Mouse (Mus musculus): ENCODE results near the gene Anxa1. TPM values are rescaled to one million over a fixed set of nuclear protein-coding genes. Genes with fewer than 3 reads are reported as not detected.

Anxa1 gene
- total and polyA plus RNA-seq, 3 experiments, result not detected

DNA sequence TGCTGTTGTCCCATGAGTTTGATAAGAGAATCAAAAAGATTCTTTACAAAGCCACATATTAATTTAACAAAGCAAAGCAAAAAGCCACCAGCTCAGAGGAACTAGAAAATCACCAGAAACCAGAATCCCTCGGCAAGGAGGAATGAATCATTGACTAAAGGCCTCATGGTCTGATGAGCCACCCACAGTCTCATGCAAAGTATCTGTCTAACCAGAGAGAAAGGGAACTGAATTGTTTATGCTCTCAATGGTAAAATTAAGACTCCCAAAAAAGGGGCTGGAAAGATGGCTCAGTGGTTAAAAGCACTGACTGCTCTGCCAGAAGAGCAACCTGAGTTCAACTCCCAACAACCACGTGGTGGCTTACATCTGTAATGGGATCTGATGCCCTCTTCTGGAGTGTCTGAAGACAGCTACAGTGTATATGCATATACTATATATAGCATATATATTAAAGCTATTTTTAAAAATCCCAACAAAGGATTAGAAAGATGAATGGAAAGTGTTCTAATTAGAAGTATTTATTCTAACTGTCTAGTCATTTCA, 9.5 kb downstream of the Anxa1 start:
- DNase-seq (ENCODE audit: low read depth, low spot score), result no peak
- Histone ChIP-seq H3K9ac (ENCODE audit: control insufficient read depth, low read depth, low read length, poor library complexity, severe bottlenecking) (no peak overlapping the region), H3K9me3 (replicated peaks; ENCODE audit: insufficient read depth, low read length) (no peaks in the 10 kb centered on the region), H3K36me3 (ENCODE audit: control insufficient read depth in 1 of 2, insufficient read depth in 2 of 2, low read length in 2 of 2) (no peaks in the 10 kb centered on the region), H3K4me3 (ENCODE audit: control insufficient read depth in 1 of 2, insufficient read depth in 1 of 2, low read depth in 2 of 2, low read length in 2 of 2) (no peak overlapping the region), H3K27me3 (ENCODE audit: control insufficient read depth in 1 of 2, insufficient read depth in 2 of 2, low read length in 2 of 2) (no peaks in the 10 kb centered on the region), H3K27ac (ENCODE audit: control insufficient read depth, low read depth, low read length) (no peak overlapping the region), H3K79me2 (ENCODE audit: control insufficient read depth, insufficient read depth, low read length, poor library complexity) (no peaks in the 10 kb centered on the region), H3K4me1 (ENCODE audit: control insufficient read depth in 1 of 2, insufficient read depth in 2 of 2, low read length in 2 of 2) (no peaks in the 10 kb centered on the region)
- TF ChIP-seq MXI1 (IDR thresholded peaks at IDR 0.05; ENCODE audit: low read depth, low read length), result no peak
- TF ChIP-seq POLR2AphosphoS2 (IDR thresholded peaks at IDR 0.05; ENCODE audit: low read length), result no peak
- no peak for TF ChIP-seq BHLHE40 (IDR thresholded peaks at IDR 0.05; ENCODE audit: borderline replicate concordance, low read depth, low read length)
- no peak for TF ChIP-seq SIN3A (IDR thresholded peaks at IDR 0.05; ENCODE audit: low read length)
- no peak for TF ChIP-seq SMC3 (IDR thresholded peaks at IDR 0.05; ENCODE audit: low read depth, low read length)
- no peak for TF ChIP-seq GATA1 (IDR thresholded peaks at IDR 0.05; ENCODE audit: low read depth, low read length)
- no peak for TF ChIP-seq KAT2A (conservative IDR thresholded peaks at IDR 0.05; ENCODE audit: low read depth, low read length)
- TF ChIP-seq NELFE (IDR thresholded peaks at IDR 0.05; ENCODE audit: low read depth, low read length), result no peak
- TF ChIP-seq CHD2 (IDR thresholded peaks at IDR 0.05; ENCODE audit: low read length), result no peak
- TF ChIP-seq ETS1 (IDR thresholded peaks at IDR 0.05; ENCODE audit: low read depth, low read length), result no peak
- no peak for TF ChIP-seq MYB (IDR thresholded peaks at IDR 0.05; ENCODE audit: low read depth, low read length)
- no peak for TF ChIP-seq HCFC1 (IDR thresholded peaks at IDR 0.05; ENCODE audit: low read depth, low read length)
- no peak for TF ChIP-seq POLR2A (IDR thresholded peaks at IDR 0.05; ENCODE audit: control insufficient read depth in 1 of 2, insufficient read depth in 1 of 2, low read depth in 1 of 2, low read length in 2 of 2, poor library complexity in 1 of 2)
- no peak for TF ChIP-seq ELF1 (IDR thresholded peaks at IDR 0.05; ENCODE audit: low read depth, low read length)

DNA sequence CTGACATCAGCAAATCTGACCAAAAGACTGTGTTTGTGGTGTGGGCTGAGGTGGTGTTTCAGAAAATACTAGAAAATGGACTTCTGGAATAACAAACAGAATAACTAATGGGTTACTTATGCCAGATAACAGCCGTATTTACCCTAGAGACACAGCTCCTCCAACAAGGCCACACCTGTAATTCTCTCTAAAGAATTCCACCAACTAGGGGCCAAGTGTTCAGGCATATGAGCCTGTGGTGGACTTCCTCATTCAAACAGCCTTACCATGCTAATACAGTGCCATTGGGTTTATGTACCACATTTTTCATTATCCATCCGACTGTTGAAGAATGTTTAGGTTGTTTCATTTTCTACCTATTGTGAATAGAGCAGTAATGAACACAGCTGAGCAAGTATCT, 20.6 kb downstream of the Anxa1 start:
- Histone ChIP-seq H3K4me1 (ENCODE audit: control insufficient read depth in 1 of 2, insufficient read depth in 2 of 2, low read length in 2 of 2) (no peaks in the 10 kb centered on the region), H3K9me3 (replicated peaks; ENCODE audit: insufficient read depth, low read length) (no peaks in the 10 kb centered on the region), H3K27me3 (ENCODE audit: control insufficient read depth in 1 of 2, insufficient read depth in 2 of 2, low read length in 2 of 2) (no peaks in the 10 kb centered on the region), H3K9ac (ENCODE audit: control insufficient read depth, low read depth, low read length, poor library complexity, severe bottlenecking) (no peak overlapping the region), H3K27ac (ENCODE audit: control insufficient read depth, low read depth, low read length) (no peak overlapping the region), H3K36me3 (ENCODE audit: control insufficient read depth in 1 of 2, insufficient read depth in 2 of 2, low read length in 2 of 2) (no peaks in the 10 kb centered on the region), H3K4me3 (ENCODE audit: control insufficient read depth in 1 of 2, insufficient read depth in 1 of 2, low read depth in 2 of 2, low read length in 2 of 2) (no peak overlapping the region), H3K79me2 (ENCODE audit: control insufficient read depth, insufficient read depth, low read length, poor library complexity) (no peaks in the 10 kb centered on the region)
- no peak for TF ChIP-seq GABPA (IDR thresholded peaks at IDR 0.05; ENCODE audit: low read depth, low read length)
- no peak for TF ChIP-seq CTCF (IDR thresholded peaks at IDR 0.05 in 2 of 3, conservative IDR thresholded peaks at IDR 0.05 in 1 of 3; ENCODE audit: control insufficient read depth in 1 of 3, insufficient read depth in 1 of 3, low read depth in 2 of 3, low read length in 3 of 3, poor library complexity in 1 of 3, severe bottlenecking in 1 of 3)
- TF ChIP-seq MYB (IDR thresholded peaks at IDR 0.05; ENCODE audit: low read depth, low read length), result no peak
- no peak for TF ChIP-seq BHLHE40 (IDR thresholded peaks at IDR 0.05; ENCODE audit: borderline replicate concordance, low read depth, low read length)
- no peak for TF ChIP-seq E2F4 (IDR thresholded peaks at IDR 0.05; ENCODE audit: borderline replicate concordance, low read depth, low read length)
- TF ChIP-seq POLR2A (IDR thresholded peaks at IDR 0.05; ENCODE audit: control insufficient read depth in 1 of 2, insufficient read depth in 1 of 2, low read depth in 1 of 2, low read length in 2 of 2, poor library complexity in 1 of 2), result no peak
- no peak for TF ChIP-seq RCOR1 (IDR thresholded peaks at IDR 0.05; ENCODE audit: low read depth, low read length)
- no peak for TF ChIP-seq MEF2A (IDR thresholded peaks at IDR 0.05; ENCODE audit: extremely low read depth, insufficient replicate concordance, low read depth, low read length, poor library complexity, severe bottlenecking)
- no peak for TF ChIP-seq MAZ (IDR thresholded peaks at IDR 0.05; ENCODE audit: low read depth, low read length)
- TF ChIP-seq POLR2AphosphoS5 (IDR thresholded peaks at IDR 0.05; ENCODE audit: borderline replicate concordance, low read depth, low read length), result no peak
- no peak for TF ChIP-seq NELFE (IDR thresholded peaks at IDR 0.05; ENCODE audit: low read depth, low read length)
- TF ChIP-seq USF2 (IDR thresholded peaks at IDR 0.05; ENCODE audit: borderline replicate concordance in 1 of 2, insufficient read depth in 1 of 2, low read depth in 1 of 2, low read length in 2 of 2), result no peak
- TF ChIP-seq GATA1 (IDR thresholded peaks at IDR 0.05; ENCODE audit: low read depth, low read length), result no peak
- TF ChIP-seq CHD1 (IDR thresholded peaks at IDR 0.05; ENCODE audit: low read depth, low read length), result no peak
- no peak for TF ChIP-seq JUND (IDR thresholded peaks at IDR 0.05; ENCODE audit: low read depth, low read length)
- TF ChIP-seq SMC3 (IDR thresholded peaks at IDR 0.05; ENCODE audit: low read depth, low read length), result no peak
- TF ChIP-seq MAFK (IDR thresholded peaks at IDR 0.05; ENCODE audit: borderline replicate concordance, low read depth, low read length), result no peak
- no peak for TF ChIP-seq UBTF (IDR thresholded peaks at IDR 0.05; ENCODE audit: borderline replicate concordance, insufficient read depth, low read depth, low read length)
- no peak for TF ChIP-seq CHD2 (IDR thresholded peaks at IDR 0.05; ENCODE audit: low read length)
- DNase-seq (ENCODE audit: low read depth, low spot score), result no peak
